Comparison of ENCODE assay signal across 8 mouse cellular contexts in the genomic region with DNA sequence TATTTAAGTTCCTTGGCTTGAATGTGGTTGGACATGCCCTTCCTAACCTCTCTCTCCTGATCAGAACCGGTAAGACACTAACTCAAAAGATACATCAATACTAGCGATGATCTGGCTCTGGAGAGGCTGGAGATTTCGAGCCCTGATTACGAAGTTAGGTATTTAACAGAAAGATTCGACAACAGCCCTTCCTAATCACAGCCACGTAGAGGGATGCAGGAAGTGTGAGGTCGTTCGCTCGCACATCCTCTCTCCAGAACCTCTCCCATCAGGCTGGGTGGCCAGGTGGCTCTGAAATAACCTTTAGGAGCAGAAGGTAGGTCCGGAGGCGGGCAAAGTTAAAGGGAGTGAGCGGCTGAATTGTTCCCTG. TPM values are rescaled to one million over a fixed set of nuclear protein-coding genes. Genes with fewer than 3 reads are reported as not detected.
A peak's percentile ranks its signal among the peaks of the same experiment; 100 is the strongest.
DNase-seq lines count a peak whose midpoint lies in the region; ATAC-seq lines count a peak whose summit lies in the region.

Gene Spats2 (plus strand): TSS at position 206 of the 370 bp plus-strand sequence.

- H3K36me3 ChIP-seq in intestine, embryonic 15.5 days, result no peaks in the 10 kb centered on the region
- no peaks in the 10 kb centered on the region for H3K36me3 ChIP-seq in midbrain, embryonic 13.5 days

- no peak for DNase-seq in gastrocnemius, postnatal 10 days
- no peak for DNase-seq in gastrocnemius, postnatal 25 days
- DNase-seq in urinary bladder, adult 2 months (ENCODE audit: low spot score), result no peak
- DNase-seq in urinary bladder, postnatal 25 days (ENCODE audit: low spot score), result no peak
- no peak for DNase-seq in right cerebral cortex, adult 18-20 months
- DNase-seq in ovary, postnatal 10 days (ENCODE audit: low spot score), result no peak

- H3K27ac ChIP-seq in intestine, embryonic 15.5 days, result peak within 1 kb of the TSS; percentile 95
- H3K27ac ChIP-seq in midbrain, embryonic 13.5 days, result peak within 1 kb of the TSS; percentile 95

- peak within 1 kb of the TSS; percentile 80 for H3K4me2 ChIP-seq in intestine, embryonic 15.5 days (replicated peaks)
- peak within 1 kb of the TSS; percentile 68 for H3K4me2 ChIP-seq in midbrain, embryonic 13.5 days (replicated peaks)

- H3K4me1 ChIP-seq in intestine, embryonic 15.5 days (replicated peaks), result peaks cover 18% of the 10 kb centered on the region
- H3K4me1 ChIP-seq in midbrain, embryonic 13.5 days (replicated peaks), result peaks cover 38% of the 10 kb centered on the region

- WGBS in intestine, embryonic 15.5 days, result under 1% methylated on average over 12 of the region's 12 CpGs
- 1% methylated on average over 12 of the region's 12 CpGs for WGBS in midbrain, embryonic 13.5 days

- peak within 1 kb of the TSS; percentile 89 for H3K9ac ChIP-seq in intestine, embryonic 15.5 days
- H3K9ac ChIP-seq in midbrain, embryonic 13.5 days (replicated peaks), result peak within 1 kb of the TSS; percentile 83

- ATAC-seq in intestine, embryonic 15.5 days, result no peak
- no peak for ATAC-seq in midbrain, embryonic 13.5 days

- H3K4me3 ChIP-seq in intestine, embryonic 15.5 days (replicated peaks), result peak within 1 kb of the TSS; percentile 71
- H3K4me3 ChIP-seq in midbrain, embryonic 13.5 days (replicated peaks), result peak within 1 kb of the TSS; percentile 77

- no peaks in the 10 kb centered on the region for H3K9me3 ChIP-seq in intestine, embryonic 15.5 days
- no peaks in the 10 kb centered on the region for H3K9me3 ChIP-seq in midbrain, embryonic 13.5 days

- H3K27me3 ChIP-seq in intestine, embryonic 15.5 days (replicated peaks), result no peaks in the 10 kb centered on the region
- H3K27me3 ChIP-seq in midbrain, embryonic 13.5 days, result no peaks in the 10 kb centered on the region

RNA-seq across cellular contexts. Expression of gene Spats2, which starts in this region (rescaled TPM):
- total RNA-seq in gastrocnemius, postnatal 10 days (2021), result 10 to 100 TPM; 12.3 to 14.5 TPM
- 1 to 10 TPM; 4.5 to 4.6 TPM for total RNA-seq in gastrocnemius, postnatal 25 days (2021)
- 14.2 and 14.3 TPM in 2 replicates for polyA plus RNA-seq in urinary bladder, adult 2 months (2012; rRNA removed)
- polyA plus RNA-seq in intestine, embryonic 15.5 days (2015; fragmentation: Nextera tagmentation; extraction: Ambion mirVana), result 26.6 and 34.7 TPM in 2 replicates
- 40.6 and 45.7 TPM in 2 replicates for polyA plus RNA-seq in midbrain, embryonic 13.5 days (2015; fragmentation: Nextera tagmentation; extraction: Ambion mirVana)
